Mouse (Mus musculus) urinary bladder, postnatal 4 days (tissue): ENCODE measurements around the gene Prom2.

Source experiments
- DNase-seq, 2 experiments: peaks; one replicate each; pipeline ENCODE4 v3.0.0; 2021 to 2022; ENCODE audit warnings: low spot score in 2 of 2

Prom2 gene

GRCm38 (mm10) chr2:127523950-127524729, 17.1 kb downstream of the Prom2 start:
- DNase-seq: no peak

GRCm38 (mm10) chr2:127522006-127522441, 19.2 kb downstream of the Prom2 start, which contains the start of gene Kcnip3:
TSS of gene Kcnip3 (minus strand) at chr2:127522094.
- no peak for DNase-seq

DNA sequence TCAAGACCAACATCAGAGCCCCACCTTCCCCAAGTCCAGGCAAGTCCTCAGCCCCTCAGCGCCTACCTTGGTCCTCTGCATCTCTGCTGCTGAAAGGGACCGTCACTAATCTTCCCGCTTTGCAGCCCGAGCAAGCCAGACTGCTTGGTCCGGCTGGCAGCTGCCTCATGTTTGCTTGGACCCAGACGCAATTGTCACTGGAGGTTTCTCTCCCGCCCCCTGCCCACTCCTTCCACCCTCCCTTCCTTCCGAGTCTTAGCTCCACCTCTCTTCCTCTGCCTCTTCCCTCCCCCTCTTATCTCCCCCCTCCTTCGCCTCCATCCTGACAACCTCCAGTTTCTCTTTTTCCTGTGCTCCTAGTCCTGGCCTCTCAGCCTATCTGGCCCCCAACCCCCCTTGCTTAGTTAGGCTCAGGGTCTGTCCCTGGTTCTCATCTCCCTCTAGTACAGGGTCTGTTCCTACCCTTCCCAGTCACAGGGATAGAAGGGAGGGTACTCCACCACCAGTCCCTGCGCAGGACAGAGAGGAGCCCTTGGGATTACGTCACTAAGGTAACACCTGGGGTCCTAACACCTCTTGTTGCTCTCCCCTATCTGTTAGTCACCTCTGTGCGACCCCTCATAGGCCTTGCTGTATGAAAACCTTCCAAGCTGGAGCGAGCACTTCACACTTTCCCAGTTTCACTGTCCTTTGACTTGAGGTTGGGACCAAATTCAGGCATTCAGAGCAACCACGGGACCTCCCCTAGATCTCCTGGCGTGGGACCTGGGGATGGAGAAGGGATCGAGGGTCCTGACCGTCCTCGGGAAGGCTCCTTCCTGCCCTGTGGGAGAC, 19.9 kb downstream of the Prom2 start:
- DNase-seq: no peak

DNA sequence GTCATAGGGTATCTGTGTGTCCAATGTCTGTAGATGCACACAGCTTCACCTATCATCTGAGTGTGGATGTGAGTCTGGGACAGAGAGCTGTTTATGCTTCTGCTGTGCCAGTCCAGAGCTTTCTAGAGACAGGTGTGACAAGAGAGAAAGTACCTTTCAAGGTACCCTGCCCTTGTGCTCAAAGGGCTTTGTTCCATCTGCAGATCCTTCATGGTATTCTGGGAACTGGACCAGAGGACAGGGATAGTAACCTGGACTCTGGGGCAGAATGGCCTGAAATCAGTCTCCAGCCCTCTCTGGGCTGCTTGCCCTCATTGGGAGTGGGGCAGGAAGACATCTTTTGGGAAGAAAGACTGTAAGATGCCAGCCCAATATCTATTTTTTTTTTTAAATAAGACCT, 21.1 kb downstream of the Prom2 start:
- no peak for DNase-seq

GRCm38 (mm10) chr2:127519308-127519707, 22.0 kb downstream of the Prom2 start:
- no peak for DNase-seq

DNA sequence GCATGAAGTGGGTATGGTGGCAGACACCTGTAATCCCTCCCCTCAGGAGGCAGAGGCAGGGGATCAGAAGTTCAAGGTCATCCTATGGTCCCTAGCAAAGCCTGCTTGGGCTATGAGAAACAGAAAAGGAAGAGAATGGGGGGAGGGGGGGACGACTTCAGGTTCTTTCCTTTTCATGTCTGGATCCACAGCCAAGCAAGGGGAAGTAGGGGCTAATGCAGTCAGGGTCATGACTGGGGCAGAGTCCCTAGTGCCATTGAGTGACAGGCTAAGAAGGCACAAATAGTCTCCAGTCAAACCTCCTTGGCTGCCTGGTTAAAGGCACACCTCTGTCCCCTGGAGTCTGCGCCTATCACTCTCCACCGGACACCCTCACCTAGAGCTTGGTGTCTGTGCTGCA, 22.4 kb downstream of the Prom2 start:
- no peak for DNase-seq

DNA sequence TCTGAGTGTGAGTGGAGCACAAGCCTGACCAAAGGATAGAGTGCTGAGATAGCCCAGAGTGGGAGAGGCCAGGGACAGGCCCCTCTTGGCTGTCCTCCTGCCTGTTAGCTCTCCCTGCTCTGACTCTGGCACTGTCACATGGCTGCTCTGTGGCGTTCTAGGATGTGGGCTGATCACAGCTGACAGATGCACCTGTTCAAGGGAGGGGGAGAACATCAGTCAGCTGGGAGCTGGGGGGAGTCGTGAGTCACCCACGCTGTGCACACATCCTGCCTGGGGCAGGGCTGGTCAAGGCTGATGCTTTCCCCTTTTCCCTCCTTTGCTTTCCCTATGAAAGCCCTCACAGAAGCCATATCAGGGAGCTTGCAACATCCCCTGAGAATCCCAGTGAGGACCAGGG, 23.0 kb downstream of the Prom2 start:
- no peak for DNase-seq

DNA sequence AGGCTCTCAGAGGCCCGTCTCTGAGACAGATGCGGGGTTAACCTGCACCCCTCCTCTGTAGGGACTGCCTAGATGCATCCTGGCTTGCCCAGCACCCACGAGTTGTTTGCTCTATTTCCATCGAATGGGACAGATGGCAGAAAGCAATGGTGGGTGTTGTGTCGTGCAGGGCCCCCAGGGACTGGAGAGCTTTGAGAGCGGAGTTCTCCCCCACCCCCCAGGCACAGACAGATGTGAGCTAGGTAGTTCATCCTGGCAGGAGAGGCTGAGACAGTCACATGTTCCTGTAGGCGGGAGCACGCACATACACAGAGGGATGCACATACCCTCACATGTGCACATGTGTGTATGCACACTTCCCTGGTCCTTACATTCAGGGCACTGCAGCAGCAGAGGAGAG, 24.2 kb downstream of the Prom2 start:
- DNase-seq: no peak

GRCm38 (mm10) chr2:127514380-127515124, 26.7 kb downstream of the Prom2 start:
- DNase-seq: no peak

DNA sequence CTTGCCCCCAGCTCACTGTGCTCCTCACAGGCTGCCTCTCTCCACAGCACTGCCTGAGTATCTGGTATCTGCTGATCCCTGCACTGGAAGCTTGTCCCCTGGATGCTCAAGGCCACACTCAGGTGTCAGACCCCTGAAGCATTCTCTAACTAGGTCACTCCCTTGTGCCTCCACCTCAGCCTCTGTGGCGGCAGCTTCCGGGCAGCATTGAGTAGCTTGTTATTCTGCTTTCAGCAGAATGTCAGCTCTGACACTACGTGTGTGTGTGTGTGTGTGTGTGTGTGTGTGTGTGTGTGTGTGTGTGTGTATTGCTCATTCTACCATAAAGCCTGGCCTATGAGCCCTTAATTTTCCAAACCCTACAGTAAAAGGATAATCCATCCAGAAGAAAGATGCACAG, 28.0 kb downstream of the Prom2 start:
- no peak for DNase-seq

DNA sequence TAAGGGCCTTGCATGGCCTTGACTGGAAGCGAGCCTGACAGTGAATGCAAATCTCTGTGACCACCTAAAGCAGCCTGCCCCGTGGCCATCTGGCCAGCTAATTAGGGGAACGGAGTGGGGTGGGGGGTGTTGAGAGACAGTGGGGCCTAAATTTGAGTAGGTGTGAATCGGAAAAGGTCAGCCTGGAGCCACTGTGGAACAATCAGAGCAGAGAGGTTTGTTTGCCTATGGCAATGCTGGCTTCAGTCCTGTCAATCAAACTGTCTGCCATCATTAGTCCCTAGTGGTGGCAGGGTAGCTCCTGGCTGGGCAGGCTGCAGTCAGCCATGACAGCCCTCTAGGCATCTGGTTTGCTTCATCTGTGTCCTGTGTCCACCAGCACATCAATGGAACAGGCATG, 29.8 kb downstream of the Prom2 start:
- no peak for DNase-seq

DNA sequence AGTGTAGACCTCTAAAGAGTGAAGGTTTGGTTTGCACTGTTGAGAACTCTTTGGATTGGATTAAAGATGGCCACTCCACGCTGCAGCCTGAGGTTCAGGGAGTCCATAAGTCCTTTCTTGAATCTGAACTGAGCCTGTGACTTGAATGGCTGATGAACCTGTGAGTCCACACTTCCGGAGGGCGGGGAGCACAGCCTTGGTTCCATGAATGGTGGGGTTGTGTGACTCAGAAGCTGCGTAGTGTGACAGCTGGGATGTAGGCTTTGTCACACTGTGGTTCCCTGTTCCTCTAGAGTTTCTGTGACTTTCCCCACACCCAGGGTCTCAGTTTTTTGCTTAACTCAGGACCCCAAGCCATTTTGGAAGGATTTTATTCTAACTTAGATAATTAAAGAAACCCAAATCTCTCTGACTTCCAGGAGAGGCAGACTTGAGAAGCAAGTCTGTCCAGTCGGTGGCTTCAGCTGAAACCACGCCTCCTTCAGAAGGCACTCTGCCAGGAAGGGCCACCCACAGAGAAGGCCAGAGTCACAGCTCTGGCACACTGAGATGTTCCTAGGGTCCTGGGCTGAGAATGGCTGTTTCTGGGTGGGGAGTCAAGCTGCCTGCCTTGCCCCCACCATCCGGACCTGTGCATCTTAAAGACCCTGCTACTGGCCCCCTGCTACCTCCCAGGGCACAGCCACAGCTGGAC, 33.2 kb downstream of the Prom2 start:
- DNase-seq: peak; percentile 40 to 64

DNA sequence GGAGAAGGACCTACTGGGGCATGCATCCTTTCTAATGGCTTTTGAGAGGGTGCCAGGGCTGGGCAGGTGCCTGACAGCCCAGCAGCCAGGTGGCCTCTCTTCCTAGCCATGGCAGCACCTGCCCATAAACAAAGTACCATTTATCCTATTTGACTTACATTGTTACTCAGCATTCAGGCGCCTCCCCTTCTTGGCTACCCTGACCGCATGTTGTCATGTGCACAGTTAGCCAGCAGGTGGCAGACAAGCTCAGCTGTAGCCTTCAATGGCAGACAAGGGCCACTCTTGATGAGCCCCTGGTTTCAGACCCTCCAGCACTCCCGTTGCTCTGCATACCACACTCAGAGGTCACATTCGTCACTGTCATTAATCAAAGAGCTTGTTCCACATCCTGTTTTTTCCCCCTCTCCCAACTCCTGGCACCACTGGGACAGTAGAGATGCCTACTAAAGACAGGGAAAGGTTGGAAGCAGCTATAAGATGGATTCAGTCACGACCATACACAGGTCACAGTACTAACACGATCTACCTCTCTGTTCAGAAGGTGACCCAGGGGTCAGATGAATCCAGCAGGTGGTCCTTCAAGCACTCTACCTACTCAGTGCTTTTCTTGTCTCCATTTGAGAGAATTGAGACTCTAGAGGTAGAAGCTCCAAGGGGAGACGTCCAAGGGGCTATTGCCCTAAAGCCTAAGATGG, 34.0 kb downstream of the Prom2 start:
- DNase-seq: peak; percentile 60 to 85

- no peak for DNase-seq
Observed at GRCm38 (mm10) chr2:127506131-127506632, 35.1 kb downstream of the Prom2 start.

DNA sequence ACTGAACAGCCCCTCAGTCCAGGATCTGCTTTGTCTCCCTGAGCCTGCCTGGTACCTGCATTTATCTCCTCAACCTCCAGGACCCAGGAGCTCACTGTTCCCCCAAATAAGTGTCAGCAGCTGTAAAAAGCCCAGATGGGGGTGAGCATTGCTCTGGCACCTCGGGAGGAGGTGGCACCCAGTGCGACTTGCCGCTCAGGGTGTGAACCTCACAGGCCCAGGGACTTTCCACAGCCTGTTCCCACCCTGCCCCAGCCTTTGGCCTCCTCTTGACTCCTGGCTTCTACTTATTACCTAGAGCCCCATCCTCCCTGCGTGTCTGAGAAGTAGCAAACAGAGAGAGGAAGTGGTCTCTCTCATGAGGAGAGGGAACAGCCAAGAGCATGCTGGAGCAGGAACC, 36.1 kb downstream of the Prom2 start:
- DNase-seq: no peak

DNA sequence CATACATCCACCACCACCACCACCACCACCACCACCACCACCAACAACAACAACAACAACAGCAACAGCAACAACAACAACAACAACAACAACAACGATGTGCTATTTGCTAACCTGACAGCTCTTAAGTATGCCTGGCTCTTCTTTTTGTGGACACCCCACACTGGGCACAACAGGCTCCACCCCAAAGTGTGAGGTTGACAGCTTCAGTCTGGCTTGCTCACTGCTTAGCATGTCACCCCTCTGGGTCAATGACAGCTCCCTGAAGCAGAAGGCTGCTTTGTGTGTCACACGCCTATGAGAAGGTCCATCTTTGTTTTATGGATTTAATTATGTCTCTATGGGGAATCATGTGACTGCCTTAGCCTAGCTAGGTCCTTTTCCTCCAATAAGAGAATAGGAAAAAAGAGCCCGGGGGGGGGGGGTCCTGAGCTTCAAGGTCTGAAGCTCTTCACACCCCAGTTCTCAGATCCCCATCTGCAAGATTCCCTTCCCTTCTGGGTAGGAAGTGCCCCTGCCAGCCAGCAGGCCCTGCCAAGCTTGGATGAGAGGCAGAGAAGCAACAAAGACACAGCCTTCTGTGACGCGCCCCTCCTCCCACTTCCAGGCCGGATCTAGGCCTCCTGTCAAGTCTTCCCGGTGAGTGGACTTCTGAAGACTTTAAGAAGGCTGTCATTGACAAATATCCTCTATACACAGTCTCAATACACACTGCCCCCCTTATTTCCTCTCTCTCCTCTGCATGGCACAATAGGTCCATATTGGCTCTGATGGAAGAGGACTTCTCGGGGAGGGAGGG, 37.3 kb downstream of the Prom2 start:
- DNase-seq: no peak

DNA sequence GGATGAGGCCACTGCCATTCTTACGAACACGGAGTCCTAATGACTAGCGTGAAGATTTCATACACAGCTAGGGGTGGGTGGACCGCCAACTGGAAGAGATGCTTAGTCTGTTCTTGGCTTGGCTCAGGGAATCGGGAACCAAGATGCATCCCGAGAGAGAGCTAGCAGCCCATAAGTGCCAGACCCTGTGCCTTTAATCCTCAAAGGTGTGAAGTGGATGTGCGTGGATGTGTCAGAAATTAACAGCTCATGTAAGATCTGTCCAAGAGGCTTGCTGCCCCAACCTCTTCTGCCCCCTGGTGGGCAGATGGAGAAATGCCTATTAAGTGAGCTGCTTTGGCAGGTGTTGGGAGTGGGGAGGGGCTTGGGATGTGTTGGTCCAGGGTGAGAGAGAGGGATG, 40.2 kb downstream of the Prom2 start:
- peak in 1 of 2 experiments; percentile 41 for DNase-seq

GRCm38 (mm10) chr2:127498750-127499149, 42.5 kb downstream of the Prom2 start:
- DNase-seq: no peak

DNA sequence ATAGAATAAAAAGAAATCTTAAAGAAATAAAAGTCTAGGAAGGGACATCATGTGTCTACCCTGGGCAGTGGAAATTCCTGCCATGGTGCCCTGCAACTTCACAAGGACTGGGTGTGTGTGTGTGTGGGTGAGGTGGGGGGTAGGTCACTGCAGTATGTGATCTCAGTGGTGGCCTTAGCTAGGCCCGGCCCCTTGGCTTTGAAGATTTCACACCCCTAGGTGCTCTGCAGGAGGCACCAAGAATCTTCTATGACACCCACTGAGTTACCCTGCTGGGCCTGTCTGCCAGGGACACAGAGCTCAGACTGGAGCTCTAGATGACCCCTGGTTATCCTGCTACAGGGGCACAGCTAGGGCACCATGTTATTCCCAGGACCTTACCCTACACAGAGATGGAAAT, 44.9 kb downstream of the Prom2 start:
- DNase-seq: no peak
